Mouse (Mus musculus) brain, embryonic 14.5 days (tissue): Measurements from ENCODE around the gene L3mbtl3. TPM values are rescaled to one million over a fixed set of nuclear protein-coding genes. Genes with fewer than 3 reads are reported as not detected.

ENCODE experiments used
- DNase-seq: peaks from one replicate; pipeline ENCODE4 v3.0.0-alpha.2; 2011; ENCODE audit warnings: low read depth
- CTCF ChIP-seq: fragments of 200-500 bp; IDR thresholded peaks from 2 replicates; pipeline ENCODE4 v1.5.1; 2012; ENCODE audit warnings: inconsistent platforms, mild to moderate bottlenecking, moderate library complexity, borderline replicate concordance; ENCODE audit not compliant: insufficient read depth, insufficient read length; ENCODE audit errors: extremely low read depth
- POLR2A ChIP-seq: fragments of 200-500 bp; IDR thresholded peaks from 2 replicates; pipeline ENCODE4 v1.6.1; 2012; ENCODE audit warnings: mild to moderate bottlenecking, inconsistent platforms, borderline replicate concordance; ENCODE audit not compliant: poor library complexity, insufficient read depth, insufficient read length, severe bottlenecking; ENCODE audit errors: extremely low read depth
- polyA plus RNA-seq: library from polyadenylated mRNA; depleted of rRNA; stranded (reverse); fragments of >200 nt; gene quantifications from 2 replicates; pipeline ENCODE4 v1.2.3, GENCODE M21; 2012

Gene L3mbtl3
- polyA plus RNA-seq, 1 experiment: 37.8 TPM

DNA sequence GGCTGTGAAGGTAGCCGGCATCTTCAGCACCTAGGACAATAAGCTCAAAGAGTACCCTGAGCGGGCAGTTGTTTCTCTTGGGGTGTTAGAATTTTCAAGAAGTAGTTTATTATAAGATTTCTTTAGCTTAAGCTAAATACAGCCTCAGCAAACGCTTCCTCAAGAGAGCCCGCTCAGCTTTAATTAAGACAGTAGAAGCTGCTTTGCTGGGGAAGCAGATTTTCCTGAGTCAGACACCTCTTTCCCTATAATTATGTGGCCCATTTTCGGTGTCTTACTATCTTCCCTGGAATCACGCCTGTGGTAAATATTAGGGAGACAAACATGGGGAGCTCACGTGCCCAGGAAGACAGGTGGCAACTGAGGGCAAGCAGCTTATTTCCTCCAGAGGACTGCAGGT, 88.6 kb downstream of the L3mbtl3 start:
- no peak for DNase-seq
- TF ChIP-seq POLR2A: no peak
- no peak for TF ChIP-seq CTCF

DNA sequence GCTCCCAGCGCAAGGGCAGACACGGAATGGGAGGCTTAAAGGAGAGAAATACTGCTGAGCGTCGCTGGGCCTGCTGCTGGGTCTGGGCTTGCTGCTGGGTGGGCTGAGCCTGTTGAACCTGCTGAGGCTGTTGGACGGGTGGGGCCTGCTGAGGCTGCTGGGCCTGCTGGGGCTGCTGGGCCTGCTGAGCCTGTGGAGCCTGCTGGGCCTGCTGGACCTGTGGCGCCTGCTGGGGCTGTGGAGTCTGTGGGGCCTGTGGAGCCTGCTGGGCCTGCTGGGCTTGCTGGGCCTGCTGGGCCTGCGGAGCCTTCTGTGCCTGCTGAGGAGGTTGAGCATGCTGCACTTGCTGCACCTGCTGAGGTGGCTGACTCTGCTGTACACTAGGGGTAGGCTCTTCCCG, 95.8 kb downstream of the L3mbtl3 start:
- no peak for DNase-seq
- no peak for TF ChIP-seq CTCF
- no peak for TF ChIP-seq POLR2A

DNA sequence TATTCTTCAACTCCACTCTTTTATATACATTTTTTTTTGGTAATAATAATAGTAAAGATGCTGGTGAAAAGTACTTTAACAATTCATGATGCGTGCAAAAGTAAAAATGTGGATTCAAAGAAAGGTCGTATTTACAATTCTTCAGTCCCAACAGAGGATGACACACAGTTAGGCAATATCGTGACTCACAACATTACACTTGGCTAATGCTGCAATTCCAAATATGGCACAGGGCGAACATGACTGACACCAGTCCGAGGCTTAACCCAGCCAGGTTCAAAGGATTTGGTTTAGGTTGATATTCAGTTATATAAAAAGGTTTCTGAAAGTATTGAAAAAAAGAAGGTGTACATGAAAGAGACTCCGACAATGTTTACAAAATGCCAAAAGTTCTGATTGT, 100.4 kb downstream of the L3mbtl3 start:
- TF ChIP-seq CTCF (no peak), POLR2A (no peak)
- no peak for DNase-seq

DNA sequence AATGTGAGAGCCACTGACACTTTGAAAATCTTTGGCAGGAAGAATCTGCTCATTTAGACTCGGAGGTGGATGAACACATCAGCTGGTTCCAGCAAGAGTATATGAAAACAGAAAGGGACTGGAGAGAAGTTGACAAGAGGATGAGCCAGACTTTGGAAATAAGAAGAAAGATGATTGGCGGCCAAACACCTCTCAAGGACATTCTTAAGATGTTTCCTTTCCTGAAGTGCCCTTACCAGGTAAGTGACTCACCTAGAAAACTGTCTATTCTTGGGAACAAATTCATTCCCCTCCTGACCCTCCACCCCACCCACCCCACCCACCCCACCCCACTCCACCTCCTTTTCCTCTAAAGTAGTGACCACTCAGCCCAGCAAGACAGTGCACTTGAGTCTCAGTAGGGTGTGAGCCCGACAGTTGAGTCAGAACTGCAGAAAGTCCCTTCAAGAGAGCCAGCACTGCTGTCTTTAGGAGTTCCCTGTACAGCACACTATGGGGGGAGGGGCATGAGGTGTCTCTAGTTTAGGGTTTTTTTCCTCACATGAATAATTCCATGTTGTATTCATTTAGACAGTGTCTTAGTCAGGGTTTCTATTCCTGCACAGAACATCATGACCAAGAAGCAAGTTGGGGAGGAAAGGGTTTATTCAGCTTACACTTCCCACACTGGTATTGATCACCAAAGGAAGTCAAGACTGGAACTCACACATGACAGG, 111.9 kb downstream of the L3mbtl3 start:
- DNase-seq: no peak
- TF ChIP-seq CTCF (no peak), POLR2A (no peak)

DNA sequence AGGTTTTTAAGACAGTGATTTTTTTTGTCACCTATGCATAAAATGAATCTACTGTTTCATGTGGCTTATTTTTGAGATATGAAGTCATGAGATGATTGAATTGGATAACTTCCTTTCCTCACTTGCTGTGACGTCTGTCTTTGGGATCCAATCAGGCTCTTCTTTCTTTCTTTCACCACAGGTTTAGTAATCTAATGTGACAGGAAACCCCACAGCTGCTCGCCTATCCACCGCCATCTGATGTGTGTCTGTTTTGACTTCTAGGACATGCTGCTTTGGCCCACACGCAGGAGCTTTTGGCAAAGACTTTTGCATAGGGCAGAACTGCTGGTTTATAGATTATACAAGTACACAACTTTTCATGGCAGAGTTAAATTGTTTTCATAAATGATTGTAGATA, 115.9 kb downstream of the L3mbtl3 start:
- DNase-seq: peak; percentile 31
- TF ChIP-seq POLR2A (no peak), CTCF (no peak)

DNA sequence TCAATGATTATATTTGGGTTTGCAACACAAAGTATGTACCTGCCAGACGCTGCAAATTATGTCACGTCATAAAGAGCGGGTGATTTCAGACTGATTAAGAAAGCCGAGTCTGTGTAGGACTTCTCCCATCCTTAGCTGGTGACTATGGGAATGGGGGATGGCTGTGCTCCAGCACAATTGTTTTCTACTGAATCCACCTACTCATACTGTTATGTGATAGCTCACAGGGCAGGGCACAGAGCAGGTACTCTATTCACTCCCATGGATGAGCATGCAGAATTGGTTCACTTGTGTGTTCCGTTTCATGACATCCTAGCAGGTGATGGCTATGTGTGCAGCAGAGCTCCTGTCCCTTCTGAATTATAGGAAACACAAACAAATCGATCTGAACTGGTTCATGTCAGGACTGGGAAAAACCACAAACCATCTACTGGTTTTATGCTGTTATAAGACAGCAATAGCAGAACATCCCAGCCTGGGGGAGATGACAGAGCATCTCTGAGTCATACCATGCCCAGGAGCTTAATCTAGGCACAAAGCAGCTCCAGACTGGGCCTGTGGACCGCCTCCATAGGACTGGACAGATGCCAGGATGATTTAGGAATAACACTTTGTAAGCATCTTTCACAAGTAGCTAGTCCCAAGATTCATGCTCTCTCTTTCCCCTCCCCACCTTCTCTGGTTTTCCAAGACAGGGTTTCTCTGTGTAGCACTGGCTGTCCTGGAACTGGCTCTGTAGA, 126.2 kb downstream of the L3mbtl3 start:
- DNase-seq: no peak
- TF ChIP-seq POLR2A: no peak
- no peak for TF ChIP-seq CTCF

DNA sequence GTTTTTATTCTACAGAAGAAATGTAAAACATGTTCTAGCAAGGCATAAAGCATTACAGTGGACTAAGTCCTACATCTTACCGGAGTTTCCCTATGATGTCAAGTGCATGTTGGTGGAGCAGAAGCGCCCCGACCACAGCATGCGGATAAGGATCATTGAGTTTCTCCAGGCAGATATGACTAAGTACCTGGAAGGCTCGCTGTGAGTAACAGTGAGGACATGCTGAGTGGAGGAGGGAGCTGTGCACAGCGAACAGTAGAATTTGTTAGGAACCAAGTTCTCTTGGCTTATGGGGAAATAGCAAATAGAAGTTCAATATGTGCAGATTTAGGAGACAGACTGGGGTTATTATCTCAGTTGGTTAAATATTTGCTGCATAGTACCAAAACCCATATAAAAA, 131.3 kb downstream of the L3mbtl3 start:
- no peak for TF ChIP-seq CTCF
- no peak for TF ChIP-seq POLR2A

DNA sequence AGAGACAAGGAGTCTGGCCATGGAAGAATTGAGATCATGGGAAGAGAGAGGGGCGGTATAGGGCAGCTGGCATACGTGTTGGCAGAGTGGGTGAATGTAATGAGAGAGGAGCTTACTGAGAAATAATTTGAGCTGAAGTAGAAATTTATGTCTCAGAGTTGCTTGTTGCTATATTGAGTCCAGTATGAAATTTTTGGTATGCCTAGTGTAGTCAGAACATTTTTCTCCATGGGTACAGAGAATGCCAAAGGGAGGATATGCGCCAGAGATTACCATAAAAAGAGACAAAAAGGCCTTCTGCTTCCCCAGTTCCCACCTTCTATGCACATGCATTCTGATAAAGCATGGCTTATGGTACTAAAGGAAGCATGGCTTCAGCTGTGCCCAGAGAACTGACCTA, 132.6 kb downstream of the L3mbtl3 start:
- DNase-seq: no peak
- TF ChIP-seq POLR2A (no peak), CTCF (no peak)

More for the DNA sequence above, 131.3 kb downstream of the L3mbtl3 start:
- no peak for DNase-seq

DNA sequence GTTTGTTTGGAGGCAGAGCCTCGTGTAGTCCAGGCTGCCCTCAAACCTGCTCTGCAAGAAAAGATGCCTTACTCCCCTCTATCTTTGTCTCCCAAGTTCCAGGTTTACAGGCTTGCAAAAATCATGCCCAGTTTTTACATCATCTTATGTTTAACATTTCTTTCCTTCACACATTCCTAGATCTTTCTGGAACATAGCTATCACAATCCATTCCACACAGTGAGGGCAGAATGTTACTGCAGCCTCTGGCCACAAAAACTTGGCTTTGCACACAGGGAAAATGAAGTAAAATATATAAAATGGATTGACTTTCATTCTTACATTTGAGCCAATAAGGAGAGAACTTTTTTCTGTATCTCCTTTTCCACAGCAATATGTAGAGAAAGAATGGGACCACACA, 136.7 kb downstream of the L3mbtl3 start:
- DNase-seq: no peak
- TF ChIP-seq POLR2A (no peak), CTCF (no peak)

DNA sequence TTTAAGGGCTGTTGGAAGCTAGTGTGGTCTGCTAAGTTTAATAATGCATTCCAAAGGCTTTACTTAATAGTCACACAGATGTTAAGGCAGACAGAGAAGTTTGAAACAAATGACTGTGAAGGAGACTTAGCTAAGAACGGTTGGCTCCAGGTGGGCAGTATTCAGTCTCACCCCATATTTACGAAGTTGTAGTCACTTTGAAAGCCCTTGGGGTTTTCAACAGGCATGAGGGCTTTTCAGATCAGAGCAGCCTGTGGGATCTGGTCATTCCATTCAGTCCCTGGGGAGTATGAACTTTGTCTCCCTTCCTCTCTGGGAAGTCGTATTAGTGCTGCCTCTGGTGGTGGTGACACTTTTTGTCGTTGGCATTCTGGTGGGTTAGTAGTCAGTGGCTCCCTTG, 137.2 kb downstream of the L3mbtl3 start:
- TF ChIP-seq CTCF (no peak), POLR2A (no peak)
- DNase-seq: no peak

DNA sequence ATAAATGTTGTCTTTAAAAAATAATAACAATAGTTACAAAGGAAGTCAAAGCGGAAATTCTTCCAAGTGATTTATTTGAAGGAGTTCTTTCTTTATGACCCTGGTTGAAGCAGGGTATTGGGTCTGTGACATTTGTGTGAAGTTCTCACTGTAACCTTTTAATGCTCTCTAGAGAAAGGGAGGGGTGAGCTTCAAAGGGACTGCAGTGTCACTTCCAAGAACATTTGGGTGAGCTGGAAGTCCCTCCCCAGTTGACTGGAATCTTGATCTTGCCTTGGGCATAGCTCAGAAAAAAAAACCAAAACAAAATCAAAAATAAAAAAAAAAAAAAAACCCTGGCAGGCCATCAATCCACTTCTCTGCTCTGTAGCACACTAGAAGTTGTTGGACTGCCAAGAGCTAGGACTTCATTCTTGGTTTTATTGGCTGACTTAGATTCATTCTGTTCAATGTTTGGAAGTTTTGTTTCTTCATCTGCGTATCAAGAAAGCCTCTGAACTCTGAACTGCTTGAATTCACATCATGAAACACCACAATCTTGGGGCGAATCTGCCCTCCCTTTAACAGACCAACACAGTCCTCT, 143.6 kb downstream of the L3mbtl3 start:
- TF ChIP-seq POLR2A (no peak), CTCF (no peak)
- DNase-seq: no peak
